Mouse (Mus musculus): ENCODE measurements around the gene Tub. TPM values are rescaled to one million over a fixed set of nuclear protein-coding genes. Genes with fewer than 3 reads are reported as not detected.
A peak's percentile ranks its signal among the peaks of the same experiment; 100 is the strongest.

The Tub gene
- polyA plus RNA-seq (2015; fragmentation: Nextera tagmentation; extraction: Ambion mirVana): 0.05 and 0.06 TPM in 2 replicates

DNA sequence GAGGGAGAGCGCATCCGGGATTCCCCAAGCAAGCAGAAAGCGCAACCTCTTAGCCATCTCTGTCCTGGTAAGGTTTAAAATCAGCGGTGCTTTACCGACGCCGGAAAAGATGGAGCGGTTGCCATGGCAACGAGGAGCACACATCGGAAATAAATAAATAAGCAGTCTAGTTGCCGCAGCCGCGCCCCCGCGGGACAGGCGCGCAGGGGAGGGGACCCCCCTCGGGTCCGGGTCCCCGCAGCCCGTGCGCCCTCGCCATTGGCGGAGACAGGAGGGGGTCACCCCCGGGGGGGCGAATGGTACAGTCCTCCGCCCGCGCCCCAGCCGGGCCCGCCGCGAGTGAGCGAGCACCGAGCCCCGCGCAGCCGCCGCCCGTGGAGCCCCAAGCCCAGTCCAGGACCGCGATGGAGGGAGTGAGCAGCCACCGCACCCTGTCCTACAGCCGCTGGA, at the start of gene Tub:
Tub (plus strand) TSS at position 27 of the 450 bp plus-strand sequence.
- peak; percentile 39 for DNase-seq (ENCODE audit: low spot score)

DNA sequence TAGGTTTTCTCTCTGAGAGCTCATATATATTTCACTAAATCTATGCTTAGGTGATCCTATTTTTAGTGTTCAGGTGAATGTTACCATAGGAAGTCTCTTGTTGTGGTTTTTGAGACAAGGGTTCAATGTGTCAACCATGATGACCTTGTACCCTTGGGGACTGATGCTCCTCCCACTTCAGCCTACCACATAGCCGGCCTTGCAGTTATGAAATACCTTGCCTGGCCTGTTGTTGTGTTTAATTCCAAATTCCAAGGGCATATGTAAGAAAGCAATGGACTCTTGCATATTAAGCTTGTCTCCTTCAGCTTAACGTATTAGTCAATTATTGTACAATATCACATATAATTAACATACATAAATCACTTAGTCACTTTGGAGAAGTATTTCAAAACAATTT, 46.2 kb upstream of the Tub start:
- DNase-seq (ENCODE audit: low spot score): no peak

DNA sequence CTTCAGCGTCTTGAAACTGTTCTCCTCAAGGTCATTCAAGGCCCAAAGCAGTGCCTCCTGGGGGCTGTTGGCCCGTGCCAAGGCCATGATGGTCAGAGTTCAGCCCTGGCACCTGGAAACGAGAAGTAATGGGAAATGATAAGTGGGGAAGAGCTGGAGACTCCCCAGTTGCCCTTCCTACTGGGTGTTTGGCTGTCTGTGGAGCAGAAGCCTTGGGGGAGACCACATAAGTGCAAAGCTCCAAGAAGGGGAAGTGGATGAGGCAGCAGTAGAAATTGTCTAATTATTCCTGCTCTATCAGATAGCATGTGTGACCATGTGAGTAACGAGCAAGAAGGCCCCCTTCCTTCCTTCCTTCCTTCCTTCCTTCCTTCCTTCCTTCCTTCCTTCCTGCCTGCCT, 23.1 kb upstream of the Tub start:
- DNase-seq (ENCODE audit: low spot score): no peak

DNA sequence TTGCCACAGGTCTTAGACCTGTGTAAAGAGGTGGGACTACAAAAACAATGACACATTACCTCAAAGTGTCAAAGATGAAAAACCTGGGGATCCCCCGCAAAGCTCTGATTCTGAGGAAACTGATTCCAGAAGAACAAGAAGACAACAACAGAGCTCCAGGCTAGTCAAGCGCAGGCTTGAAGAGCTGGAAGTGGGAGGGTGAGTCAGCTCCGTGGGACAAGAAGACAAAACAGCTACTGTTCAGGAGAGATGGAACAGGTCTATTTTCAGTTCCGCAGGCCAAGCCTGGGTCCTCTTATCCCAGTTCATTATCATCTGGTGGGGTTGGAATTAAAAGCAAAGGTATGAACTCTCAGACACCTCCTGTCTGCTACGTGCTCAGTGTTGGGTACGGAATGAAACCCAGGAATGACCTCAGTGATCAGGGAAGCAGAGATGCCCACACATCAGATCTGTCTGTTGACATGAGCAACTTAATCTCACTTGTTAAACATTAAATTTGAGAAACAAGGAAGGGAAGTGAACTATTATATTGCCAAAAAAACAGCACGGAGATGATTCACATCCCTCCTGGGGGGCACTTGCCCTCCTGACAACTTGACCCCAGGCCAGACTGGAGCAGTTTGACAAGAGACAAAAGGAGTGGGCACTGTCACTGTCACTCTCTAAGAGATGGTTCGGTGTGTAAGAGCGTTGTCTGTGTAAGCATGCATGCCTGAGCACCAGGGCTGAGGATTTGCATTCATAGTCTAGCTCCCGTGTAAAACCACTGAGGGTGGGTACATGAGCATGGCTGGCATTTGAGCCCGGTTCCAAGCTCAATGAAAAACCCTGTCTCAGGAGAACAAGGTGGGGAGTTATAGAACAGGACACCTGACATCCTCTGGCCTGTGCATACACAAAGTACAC, 21.6 kb upstream of the Tub start:
- DNase-seq (ENCODE audit: low spot score): no peak

DNA sequence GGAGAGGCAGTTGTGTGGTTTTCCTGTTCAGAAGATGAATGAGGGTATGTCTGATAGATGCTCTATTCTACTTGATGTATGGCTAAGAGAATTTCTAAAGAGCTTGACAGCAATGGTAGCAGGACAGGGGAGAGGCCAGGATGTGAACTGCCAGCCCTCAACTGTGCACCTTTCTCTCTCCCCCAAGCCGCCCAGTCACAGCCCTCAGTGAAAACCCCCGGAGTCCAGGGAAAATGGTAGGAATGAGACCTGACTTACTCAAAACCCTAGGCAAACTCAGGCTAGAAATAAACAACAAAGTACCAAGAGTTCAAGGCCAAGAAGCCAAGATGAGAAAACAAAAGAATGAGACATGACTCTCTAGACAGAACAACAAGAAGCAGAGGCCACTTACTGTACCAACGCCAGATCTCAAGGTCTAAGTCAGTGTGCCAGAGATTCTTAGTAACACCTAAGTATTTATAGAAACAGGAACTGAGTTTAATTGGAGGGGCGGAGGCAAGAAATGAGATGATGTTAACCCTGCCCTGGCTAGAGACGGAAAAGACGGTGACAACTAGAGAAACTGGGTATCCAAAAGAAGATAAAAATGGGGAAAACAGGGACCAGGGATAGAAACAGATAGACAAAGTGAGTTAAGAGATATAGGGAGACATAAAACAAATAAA, 20.3 kb upstream of the Tub start, which contains the start of gene Nlrp10:
Nlrp10 (minus strand) TSS at position 453 of the 668 bp plus-strand sequence.
- no peak for DNase-seq (ENCODE audit: low spot score)

DNA sequence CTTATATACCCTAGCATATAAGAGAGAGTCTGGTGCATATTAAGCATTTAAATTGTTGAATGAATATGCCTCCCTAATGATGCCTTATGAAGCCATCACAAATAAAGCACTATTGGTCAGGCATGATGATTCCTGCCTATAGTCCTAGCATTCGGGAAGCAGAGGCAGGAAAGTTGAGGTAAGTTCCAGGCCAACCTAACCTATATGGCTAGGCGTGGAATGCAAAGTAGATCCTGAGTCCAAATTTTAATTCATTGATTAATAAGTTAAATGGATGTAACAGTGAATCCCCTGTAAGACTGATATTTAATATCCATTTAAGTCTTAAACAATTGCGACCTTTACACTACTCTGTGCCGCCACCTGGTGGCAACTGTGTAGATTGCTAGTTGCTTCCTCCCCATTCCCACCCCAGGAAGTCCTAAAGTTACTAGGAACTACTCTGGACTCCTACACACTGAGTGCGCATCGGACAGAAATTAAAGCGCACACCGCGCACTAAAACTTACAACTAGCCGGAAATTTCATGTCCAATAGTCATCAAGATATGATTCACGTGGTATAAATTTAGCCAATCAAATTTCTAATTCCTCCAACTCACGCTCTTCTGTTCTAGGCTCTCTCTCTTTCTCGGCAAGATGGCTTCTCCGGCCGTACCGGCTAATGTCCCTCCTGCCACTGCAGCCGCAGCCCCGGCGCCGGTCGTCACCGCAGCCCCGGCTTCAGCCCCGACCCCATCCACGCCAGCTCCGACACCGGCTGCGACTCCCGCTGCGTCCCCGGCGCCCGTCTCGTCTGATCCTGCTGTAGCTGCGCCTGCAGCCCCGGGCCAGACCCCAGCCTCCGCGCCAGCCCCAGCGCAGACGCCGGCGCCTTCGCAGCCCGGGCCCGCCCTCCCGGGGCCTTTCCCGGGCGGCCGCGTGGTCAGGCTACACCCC, 16.1 kb upstream of the Tub start, which contains the start of gene Eif3f:
Eif3f (plus strand) TSS at position 624 of the 938 bp plus-strand sequence.
- peak; percentile 98 for DNase-seq (ENCODE audit: low spot score)

DNA sequence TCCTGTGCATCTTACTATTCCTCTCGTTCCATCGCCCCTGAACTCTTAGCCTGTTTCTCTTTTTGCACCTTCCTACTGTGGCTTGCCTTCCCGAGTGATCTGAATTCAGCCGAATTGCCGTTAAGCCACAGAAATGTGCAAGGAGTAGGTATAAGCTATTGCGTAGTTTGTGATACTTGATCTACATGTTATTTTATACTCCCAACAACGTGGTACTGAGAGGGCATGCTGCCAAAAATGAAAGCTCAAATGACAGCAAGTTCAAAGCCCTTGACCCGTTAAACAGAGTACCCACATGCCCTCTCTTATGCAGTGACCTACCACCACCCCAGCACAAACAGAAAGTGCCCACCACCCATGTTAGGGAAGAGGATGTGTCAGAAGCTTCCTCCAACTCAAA, 15.3 kb upstream of the Tub start:
- DNase-seq (ENCODE audit: low spot score): no peak

DNA sequence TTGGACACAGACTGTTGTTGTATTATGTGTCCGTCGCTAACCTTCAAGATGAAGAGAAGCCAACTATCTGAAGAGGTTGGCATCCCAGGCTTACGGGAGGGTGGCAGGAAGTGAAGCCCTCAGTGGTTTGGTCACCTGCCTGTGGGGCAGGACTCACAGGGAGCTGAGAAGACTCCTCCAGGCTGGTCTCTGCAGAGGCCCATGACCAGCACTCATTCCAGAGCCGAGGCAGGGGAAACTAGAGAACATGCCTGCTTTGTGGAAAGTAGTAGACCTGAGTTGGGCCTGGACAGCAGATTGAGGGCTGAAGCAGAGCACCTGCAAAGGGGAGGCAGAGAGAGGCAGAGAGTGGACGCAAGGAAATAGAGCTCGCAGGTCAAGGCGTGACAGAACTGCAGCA, 14.7 kb upstream of the Tub start:
- no peak for DNase-seq (ENCODE audit: low spot score)

DNA sequence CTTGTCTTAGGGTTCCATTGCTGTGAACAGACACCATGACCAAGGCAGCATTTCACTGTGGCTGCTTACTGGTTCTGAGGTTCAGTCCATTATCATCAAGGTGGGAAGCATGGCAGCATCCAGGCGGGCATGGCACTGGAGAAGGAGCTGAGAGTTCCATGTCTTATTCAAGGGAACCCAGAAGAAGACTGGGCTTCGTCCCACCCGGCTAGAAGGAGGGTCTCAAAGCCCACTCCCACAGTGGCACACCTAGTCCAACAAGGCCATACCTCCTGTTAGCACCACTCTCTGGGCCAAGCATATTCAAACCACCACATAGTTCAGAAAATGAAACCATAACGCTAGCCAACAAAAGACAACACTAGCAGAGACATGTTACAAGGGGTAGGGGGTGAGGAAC, 13.5 kb upstream of the Tub start:
- no peak for DNase-seq (ENCODE audit: low spot score)

DNA sequence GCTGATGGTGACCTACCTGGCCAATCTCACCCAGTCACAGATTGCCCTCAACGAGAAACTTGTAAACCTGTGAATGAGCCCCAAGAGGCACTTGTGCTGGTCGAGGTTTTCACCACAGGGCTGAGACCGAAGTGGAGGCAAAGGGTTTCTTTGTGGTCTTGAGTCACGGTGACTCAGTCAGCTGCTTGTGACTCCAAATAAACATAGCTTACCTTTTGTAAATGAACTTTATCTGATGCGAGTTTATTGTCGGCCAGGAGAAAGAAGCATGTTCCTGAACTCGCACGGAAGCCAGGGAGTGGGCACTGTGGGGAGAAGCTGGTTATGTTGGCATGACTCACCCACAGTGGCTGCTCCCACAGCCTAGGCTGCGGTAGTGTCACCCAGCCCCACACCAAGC, 8.7 kb upstream of the Tub start:
- DNase-seq (ENCODE audit: low spot score): no peak

DNA sequence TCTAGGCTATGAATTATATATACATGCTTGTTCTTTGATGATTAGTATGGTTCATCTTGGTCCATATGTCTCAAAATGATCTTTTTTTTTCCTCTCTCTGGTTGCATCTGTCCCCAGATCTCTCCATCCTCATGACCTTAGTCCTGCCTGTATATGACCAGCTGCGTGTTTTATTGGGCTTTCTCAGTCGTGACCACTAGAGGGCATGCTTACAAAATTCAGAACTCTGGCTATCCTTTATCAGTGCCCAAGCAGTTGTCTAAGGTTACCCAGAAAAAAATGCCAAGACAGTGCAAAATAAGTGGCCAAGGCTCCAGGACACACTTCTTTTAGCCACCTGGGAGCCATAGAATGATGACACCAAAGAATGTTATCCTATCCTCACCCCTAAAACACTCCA, 6.1 kb upstream of the Tub start:
- DNase-seq (ENCODE audit: low spot score): peak; percentile 43

DNA sequence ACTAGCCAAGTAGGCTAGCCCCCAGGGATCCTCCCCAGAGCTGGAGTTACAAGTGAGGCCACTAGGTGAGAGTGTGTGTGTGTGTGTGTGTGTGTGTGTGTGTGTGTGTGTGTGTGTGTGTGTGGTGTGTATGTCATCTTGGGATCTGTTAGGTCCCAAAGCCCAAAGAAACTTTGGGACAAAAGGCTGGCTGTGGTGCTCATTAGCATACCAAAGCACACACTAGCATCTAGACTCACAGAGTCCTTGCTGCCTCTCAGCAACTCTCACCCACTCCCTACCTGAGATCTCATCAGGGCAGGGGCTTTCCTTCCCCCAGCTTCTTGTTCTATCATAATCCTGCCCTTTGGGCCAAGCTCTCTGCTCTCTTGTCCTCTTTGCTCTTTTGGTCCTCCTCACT, 1.5 kb upstream of the Tub start:
- no peak for DNase-seq (ENCODE audit: low spot score)

DNA sequence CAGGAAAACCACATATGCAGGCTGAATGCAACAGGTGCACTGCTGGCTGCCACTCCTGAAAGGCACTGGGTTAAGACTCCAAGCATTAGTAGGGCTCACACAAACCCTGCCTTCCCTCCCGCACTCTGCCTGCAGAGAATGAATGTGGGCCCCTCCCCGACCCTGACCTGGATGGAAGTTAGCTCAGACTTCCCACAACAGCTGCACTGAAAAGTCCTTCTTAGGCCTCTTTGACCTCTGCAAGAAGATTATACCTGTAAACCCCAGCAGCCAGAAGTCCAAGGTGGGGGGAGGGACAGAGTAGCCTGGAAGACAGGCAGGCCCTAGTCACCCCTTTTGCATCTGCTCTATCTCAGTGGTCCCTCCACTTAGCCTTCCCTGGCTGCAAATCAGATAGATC, 837 bp upstream of the Tub start:
- no peak for DNase-seq (ENCODE audit: low spot score)

DNA sequence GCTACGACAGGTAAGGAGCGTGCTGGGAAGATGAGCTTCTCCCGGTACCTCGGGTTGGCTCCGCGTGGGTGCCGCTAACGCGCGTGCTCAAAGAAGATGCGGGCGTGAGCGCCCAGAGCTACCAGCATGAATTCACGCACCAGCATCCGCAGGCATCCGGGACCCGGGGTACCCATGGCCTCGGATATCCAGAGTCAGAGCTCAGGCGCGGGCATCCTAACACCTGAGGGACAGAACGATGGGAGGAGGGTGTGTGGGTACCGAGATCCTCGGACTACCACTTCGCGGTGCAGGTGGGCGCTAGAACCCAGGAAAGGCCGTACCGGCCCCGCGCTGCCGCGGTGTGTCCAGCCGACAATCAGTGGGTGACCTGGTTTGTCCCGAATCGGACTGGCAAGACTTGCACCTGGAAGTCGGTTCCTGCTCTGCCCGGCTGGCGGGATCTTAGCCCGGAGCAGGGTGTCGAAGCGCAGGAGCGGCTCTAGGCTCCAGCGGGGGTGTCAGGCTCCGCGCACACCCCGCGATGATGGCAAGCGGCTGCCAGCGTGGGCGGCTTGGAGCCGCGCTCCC, 709 bp downstream of the Tub start:
- no peak for DNase-seq (ENCODE audit: low spot score)

DNA sequence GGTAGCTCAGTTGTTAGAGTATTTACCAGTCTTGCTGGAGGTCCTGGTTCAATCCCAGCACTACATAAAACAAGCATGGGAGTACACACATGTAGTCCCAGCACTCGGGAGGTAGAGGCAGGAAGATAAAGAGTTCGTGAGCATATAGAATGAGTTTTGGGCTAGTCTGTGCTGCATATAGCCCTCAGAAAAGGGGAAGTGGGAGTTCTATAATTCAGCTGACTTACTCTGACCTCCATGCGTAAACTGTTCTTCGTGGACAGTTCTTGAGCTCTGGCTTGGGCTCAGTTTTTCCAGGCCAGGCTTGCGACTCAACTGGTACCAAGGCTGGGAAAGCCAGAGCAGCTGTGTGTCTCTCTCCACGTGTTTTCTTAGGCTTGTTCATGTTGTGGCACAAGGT, 2.7 kb downstream of the Tub start:
- no peak for DNase-seq (ENCODE audit: low spot score)

DNA sequence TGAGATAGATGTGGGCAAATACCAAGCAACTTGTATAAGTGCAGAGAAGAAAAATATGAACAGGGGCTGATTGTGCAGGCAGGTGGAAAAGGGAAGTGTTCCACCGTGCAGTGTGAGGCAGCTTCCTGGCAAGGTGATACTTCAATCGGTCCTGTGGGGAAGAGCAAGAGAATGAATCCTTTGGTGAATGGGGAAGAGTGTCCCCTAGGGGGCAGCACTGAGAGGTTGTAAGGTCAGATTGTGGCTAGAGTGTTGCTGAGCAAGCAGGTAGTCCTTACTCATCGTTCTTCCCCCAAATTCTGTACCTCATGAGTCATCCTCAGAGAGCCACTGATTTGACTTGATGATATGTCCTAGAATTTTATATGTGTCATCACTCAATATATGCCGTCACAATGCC, 4.0 kb downstream of the Tub start:
- peak; percentile 23 for DNase-seq (ENCODE audit: low spot score)

DNA sequence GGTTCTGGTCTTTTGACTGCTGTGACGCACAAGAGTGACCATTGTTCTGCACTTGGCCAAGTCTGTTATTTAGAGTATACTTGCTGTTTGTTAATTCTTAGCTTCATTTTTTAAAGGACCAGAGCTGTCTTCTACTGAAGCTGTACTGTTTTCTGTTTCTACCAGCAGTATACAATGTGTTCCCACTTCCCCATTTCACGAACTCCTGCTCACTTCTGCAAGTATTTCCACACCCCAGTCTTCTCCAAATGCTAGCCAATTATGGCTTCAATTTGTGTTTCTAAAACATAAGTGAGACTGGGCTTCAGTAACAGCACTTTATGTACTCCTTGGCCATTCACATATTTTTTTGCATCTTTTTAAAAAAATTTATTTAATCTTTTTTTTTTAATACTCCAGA, 7.6 kb downstream of the Tub start:
- no peak for DNase-seq (ENCODE audit: low spot score)

DNA sequence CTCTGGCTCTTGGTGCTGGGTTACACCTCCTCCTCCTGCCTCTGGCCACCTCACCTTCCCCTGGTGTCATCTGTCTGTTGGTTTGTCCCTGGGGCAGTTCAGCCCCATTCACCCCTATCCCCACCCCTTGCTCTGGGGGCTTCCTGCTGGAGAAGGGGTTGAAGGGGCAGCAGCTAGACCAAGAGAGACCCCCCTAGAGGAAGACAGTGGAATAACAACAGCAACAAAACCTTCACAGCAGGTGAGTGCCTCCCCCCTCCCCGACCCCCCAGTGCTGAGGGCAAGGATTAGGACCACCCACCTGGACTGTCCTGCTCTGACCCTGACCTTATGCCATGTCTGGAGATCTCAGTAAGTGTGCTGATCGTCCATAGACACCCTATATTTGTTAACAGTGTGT, 15.8 kb downstream of the Tub start:
- DNase-seq (ENCODE audit: low spot score): peak; percentile 17

DNA sequence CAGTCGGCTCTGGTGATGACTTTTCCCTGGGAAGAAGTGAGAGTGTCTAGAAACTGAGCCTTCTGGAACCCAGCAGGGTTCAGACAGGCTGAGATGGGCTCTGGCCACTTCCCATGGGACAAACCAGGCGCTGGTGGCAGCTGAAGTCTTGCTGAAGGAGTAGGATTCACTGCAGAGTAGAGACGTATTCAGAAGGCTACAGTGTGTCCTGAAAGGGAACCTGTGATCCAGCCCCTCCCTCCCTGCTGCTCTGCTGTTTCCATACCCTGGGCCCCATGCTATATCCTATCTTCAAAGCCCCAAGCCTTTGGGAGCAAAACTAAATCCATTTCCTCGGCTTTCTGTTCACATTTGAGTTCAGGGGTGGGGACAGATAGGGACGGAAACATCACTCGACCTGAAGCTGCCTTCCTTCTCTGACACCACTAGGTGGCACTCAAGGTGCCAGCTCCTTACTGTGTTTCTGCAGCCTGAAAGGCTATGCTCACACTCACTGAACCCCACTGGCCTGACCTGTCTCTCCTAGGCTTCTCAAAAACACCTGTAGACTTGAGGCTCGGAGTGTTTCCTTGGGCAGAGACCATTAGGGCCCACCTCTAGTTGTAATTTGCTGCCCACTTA, 16.7 kb downstream of the Tub start:
- DNase-seq (ENCODE audit: low spot score): peak; percentile 51

DNA sequence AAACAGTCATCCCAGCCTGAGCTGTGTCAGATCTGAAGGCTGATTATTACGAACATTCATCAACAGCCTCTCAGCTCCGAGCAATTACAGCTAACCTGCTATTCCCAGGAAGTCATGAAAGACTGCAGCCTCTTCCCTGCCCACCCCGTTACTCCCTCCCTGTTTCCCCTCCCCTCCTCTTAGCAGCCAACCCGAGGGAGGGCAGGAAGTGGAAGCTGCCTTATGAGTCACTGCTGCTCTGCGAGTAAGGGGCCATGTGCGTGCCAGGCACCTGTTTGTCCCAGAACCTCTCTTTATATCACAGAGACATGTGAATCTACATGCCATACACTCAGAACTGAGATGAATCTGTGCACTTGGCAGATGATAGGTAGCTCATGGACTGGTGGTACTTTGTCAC, 18.1 kb downstream of the Tub start:
- DNase-seq (ENCODE audit: low spot score): no peak

DNA sequence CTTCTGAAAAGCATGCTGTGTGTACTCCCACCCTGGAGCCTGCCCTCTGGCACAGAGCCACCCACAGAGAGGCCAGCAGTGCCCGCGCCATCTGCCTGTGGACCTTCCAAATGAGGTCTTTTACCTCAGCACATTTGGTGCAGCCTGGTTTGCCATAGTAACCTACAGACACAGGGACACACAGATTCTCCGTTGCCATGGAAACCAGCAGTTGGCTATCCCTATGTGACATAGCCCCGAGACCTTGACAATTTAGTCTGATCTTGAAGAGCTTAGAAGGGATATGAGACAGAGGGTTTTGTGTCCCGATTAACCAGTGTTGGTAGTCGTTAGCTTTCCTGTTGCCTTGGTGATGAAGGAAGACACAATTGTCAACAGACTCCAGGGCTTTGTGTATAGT, 22.1 kb downstream of the Tub start:
- DNase-seq (ENCODE audit: low spot score): no peak

All from thymus, postnatal 0 days (tissue).